Mouse (Mus musculus) myocyte (in vitro differentiated cells): ENCODE results near the gene Crb2. TPM values are rescaled to one million over a fixed set of nuclear protein-coding genes. Genes with fewer than 3 reads are reported as not detected.

Experiments
- H3K27me3 ChIP-seq: one replicate; pipeline ENCODE4 v1.6.1; 2011; ENCODE audit not compliant: control insufficient read depth, insufficient read depth, insufficient read length
- H3K36me3 ChIP-seq: one replicate; pipeline ENCODE4 v1.6.1; 2011; ENCODE audit not compliant: control insufficient read depth, insufficient read depth
- H3K4me2 ChIP-seq: one replicate; pipeline ENCODE4 v1.6.1; 2011; ENCODE audit warnings: low read depth, control low read depth
- H3K4me3 ChIP-seq: one replicate; pipeline ENCODE4 v1.5.1; 2011; ENCODE audit warnings: mild to moderate bottlenecking, control low read depth, moderate library complexity
- H3K79me2 ChIP-seq: one replicate; pipeline ENCODE4 v1.6.1; 2011; ENCODE audit not compliant: control insufficient read depth, insufficient read depth
- H3ac ChIP-seq: one replicate; pipeline ENCODE4 v1.6.1; 2011; ENCODE audit not compliant: control insufficient read depth, insufficient read length
- CEBPB ChIP-seq: IDR thresholded peaks from 2 replicates; pipeline ENCODE4 v1.6.1; 2011; ENCODE audit warnings: mild to moderate bottlenecking, moderate library complexity; ENCODE audit not compliant: poor library complexity, insufficient read depth, severe bottlenecking
- E2F4 ChIP-seq: IDR thresholded peaks from one replicate; pipeline ENCODE4 v1.6.1; 2011; ENCODE audit warnings: mild to moderate bottlenecking, control low read depth, moderate library complexity; ENCODE audit not compliant: insufficient read depth
- MAX ChIP-seq: IDR thresholded peaks from one replicate; pipeline ENCODE4 v1.6.1; 2011; ENCODE audit warnings: low read depth, mild to moderate bottlenecking, control low read depth
- MYOD1 ChIP-seq, 3 experiments: IDR thresholded peaks; one replicate each; pipeline ENCODE4 v1.6.1; 2011; ENCODE audit warnings: control low read depth in 2 of 3, low read depth in 2 of 3, mild to moderate bottlenecking in 2 of 3, moderate library complexity in 1 of 3; ENCODE audit not compliant: insufficient read length in 2 of 3, control insufficient read depth in 1 of 3
- MYOG ChIP-seq, 3 experiments: IDR thresholded peaks; one replicate each; pipeline ENCODE4 v1.6.1; 2011; ENCODE audit warnings: control low read depth in 2 of 3, low read depth in 2 of 3, mild to moderate bottlenecking in 2 of 3; ENCODE audit not compliant: insufficient read length in 2 of 3, control insufficient read depth in 1 of 3, insufficient read depth in 1 of 3
- POLR2A ChIP-seq: IDR thresholded peaks from one replicate; pipeline ENCODE4 v1.6.1; 2011; ENCODE audit warnings: low read depth, mild to moderate bottlenecking, control low read depth, moderate library complexity; ENCODE audit not compliant: insufficient read length
- POLR2AphosphoS2 ChIP-seq: IDR thresholded peaks from one replicate; pipeline ENCODE4 v1.6.1; 2011; ENCODE audit warnings: low read depth, control low read depth; ENCODE audit not compliant: insufficient read length
- REST ChIP-seq: IDR thresholded peaks from one replicate; pipeline ENCODE4 v1.6.1; 2011; ENCODE audit warnings: mild to moderate bottlenecking, control low read depth, moderate library complexity; ENCODE audit not compliant: insufficient read depth, insufficient read length
- SRF ChIP-seq: IDR thresholded peaks from one replicate; pipeline ENCODE4 v1.6.1; 2011; ENCODE audit warnings: low read depth; ENCODE audit not compliant: control insufficient read depth, insufficient read length
- TCF12 ChIP-seq: IDR thresholded peaks from one replicate; pipeline ENCODE4 v1.6.1; 2011; ENCODE audit warnings: mild to moderate bottlenecking, control low read depth; ENCODE audit not compliant: poor library complexity, insufficient read depth, severe bottlenecking
- TCF3 ChIP-seq: IDR thresholded peaks from one replicate; pipeline ENCODE4 v1.6.1; 2011; ENCODE audit warnings: low read depth, control low read depth; ENCODE audit not compliant: insufficient read length
- USF1 ChIP-seq: IDR thresholded peaks from one replicate; pipeline ENCODE4 v1.6.1; 2011; ENCODE audit warnings: low read depth, mild to moderate bottlenecking, control low read depth, moderate library complexity
- polyA plus RNA-seq: library from polyadenylated mRNA; unstranded; fragments of >200 nt; fragmentation: generic; extraction: Trizol; gene quantifications from one replicate; pipeline ENCODE4 v1.2.1, GENCODE M21; 2012; ENCODE audit warnings: missing spikeins

The Crb2 gene
- polyA plus RNA-seq, 1 experiment, result not detected

DNA sequence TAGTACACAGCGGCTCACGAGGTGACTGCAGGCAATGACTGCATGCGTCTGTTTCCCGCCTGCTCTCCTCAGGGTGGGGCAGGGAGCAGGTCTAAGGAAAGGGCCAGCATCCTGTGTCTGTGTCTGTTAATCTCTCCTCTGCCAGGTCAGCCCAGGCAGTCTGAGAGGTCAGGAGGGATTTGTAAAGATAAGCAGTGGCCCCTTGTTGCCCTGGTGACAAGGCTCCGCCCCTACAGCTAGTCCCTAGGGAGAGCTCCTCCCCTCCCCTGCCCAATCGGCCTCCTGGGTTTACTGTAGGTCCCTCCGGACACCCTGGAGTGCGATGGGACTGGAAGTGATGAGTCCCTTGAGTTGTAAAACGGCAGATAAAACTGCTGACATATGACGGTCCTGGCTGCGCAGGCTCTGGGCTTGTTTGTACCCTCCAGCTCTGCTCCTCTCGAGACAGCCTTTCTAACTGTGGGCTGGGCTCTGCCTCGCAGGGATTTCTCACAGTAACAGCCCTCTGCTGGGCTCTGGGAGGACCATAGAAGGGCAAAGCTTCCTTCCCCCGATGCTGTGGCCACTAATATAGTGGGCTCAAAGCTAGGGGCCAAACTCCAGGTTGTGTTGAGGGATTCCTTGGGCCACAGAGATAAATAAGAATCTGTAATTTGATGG lies 4.4 kb downstream of the Crb2 start:
- no peak overlapping the region for H3K4me3 ChIP-seq
- H3K4me2 ChIP-seq, result peak overlapping the region; percentile 54
- H3K79me2 ChIP-seq, result no peaks in the 10 kb centered on the region
- H3K27me3 ChIP-seq, result peaks cover 8% of the 10 kb centered on the region
- TF ChIP-seq MAX (no peak), SRF (no peak), TCF3 (no peak), USF1 (no peak), TCF12 (no peak), MYOG (IDR thresholded peaks at IDR 0.05; ENCODE audit: control insufficient read depth in 1 of 3, insufficient read depth in 1 of 3, insufficient read length in 2 of 3, low read depth in 2 of 3) (no peak), MYOD1 (IDR thresholded peaks at IDR 0.05; ENCODE audit: control insufficient read depth in 1 of 3, insufficient read length in 2 of 3, low read depth in 2 of 3) (no peak), POLR2A (no peak), CEBPB (no peak), REST (no peak), POLR2AphosphoS2 (no peak), E2F4 (no peak)
- no peak overlapping the region for H3ac ChIP-seq
- H3K36me3 ChIP-seq, result no peaks in the 10 kb centered on the region

DNA sequence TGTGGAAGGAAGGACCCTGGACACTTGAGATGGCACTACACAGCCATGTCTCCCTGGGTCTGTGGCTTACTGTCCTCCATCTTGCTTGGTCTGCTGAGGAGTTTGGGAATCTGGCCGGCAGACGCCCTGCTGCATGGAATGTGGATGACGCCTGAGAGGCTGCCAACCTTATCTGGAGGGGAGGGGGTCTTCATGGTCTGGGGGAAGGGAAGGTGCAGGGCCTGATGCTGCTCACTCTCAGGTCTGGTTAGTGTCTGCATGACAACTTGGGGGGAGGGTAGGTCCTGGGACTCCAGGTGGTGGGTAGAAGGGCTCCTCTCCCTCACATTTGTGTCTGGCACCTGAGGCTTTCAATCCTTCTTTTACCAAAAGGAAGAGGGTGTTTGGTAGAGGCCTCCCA lies 5.4 kb downstream of the Crb2 start:
- Histone ChIP-seq H3K4me3 (no peak overlapping the region), H3ac (no peak overlapping the region), H3K4me2 (no peak overlapping the region), H3K79me2 (no peaks in the 10 kb centered on the region), H3K36me3 (no peaks in the 10 kb centered on the region), H3K27me3 (peaks cover 10% of the 10 kb centered on the region)
- TF ChIP-seq MYOD1 (IDR thresholded peaks at IDR 0.05; ENCODE audit: control insufficient read depth in 1 of 3, insufficient read length in 2 of 3, low read depth in 2 of 3), result no peak
- no peak for TF ChIP-seq POLR2AphosphoS2
- TF ChIP-seq REST, result no peak
- TF ChIP-seq E2F4, result no peak
- no peak for TF ChIP-seq POLR2A
- TF ChIP-seq MYOG (IDR thresholded peaks at IDR 0.05; ENCODE audit: control insufficient read depth in 1 of 3, insufficient read depth in 1 of 3, insufficient read length in 2 of 3, low read depth in 2 of 3), result no peak
- TF ChIP-seq MAX, result no peak
- TF ChIP-seq CEBPB, result no peak
- no peak for TF ChIP-seq USF1
- TF ChIP-seq SRF, result no peak
- no peak for TF ChIP-seq TCF12
- TF ChIP-seq TCF3, result no peak

DNA sequence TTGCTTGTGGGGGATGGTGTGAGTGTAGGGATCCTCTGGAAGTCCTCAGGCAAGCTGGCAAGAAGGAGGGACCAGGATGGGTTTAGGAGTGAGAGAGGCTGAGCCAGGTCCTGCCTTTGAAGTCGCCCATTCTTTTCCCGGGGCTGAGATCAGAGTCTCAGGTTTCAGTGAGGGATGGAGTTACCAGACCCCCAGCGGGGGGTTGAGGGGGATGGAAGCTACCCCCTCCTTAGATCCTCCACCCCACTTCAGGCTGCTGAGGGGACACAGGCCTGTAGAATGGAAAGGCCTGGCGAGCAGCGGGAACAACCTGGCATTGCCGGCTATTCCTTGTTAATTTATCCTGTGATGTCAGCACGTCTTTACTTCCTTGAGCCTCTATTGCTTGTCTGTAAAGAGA lies 6.0 kb downstream of the Crb2 start:
- peaks cover 12% of the 10 kb centered on the region for H3K27me3 ChIP-seq
- no peak overlapping the region for H3K4me2 ChIP-seq
- no peak overlapping the region for H3ac ChIP-seq
- TF ChIP-seq POLR2AphosphoS2 (no peak), USF1 (no peak), MAX (no peak), TCF3 (no peak), E2F4 (no peak), CEBPB (no peak), MYOG (IDR thresholded peaks at IDR 0.05; ENCODE audit: control insufficient read depth in 1 of 3, insufficient read depth in 1 of 3, insufficient read length in 2 of 3, low read depth in 2 of 3) (no peak), MYOD1 (IDR thresholded peaks at IDR 0.05; ENCODE audit: control insufficient read depth in 1 of 3, insufficient read length in 2 of 3, low read depth in 2 of 3) (no peak), TCF12 (no peak), REST (no peak), POLR2A (no peak), SRF (no peak)
- H3K4me3 ChIP-seq, result no peak overlapping the region
- no peaks in the 10 kb centered on the region for H3K36me3 ChIP-seq
- H3K79me2 ChIP-seq, result no peaks in the 10 kb centered on the region

DNA sequence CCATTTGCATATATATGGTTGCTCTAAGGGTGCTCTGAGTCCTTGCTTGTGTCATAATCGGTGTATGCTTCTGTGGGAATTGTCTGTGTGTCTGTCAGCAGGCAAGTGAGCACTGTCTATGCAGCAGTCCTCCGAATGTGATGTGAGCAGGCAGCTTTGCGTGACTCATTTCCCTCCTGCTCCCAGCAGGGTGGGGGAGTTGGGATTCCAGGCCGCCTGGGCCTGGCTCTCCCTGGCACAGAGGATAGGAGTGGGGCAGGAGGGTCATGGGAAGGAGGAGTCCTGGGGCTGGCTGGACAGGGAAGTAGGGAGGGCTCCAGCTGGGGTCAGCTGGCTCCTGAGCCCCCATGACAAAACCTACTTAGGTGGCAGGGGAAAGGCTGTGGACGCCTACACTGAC lies 8.4 kb downstream of the Crb2 start:
- H3K4me3 ChIP-seq, result no peak overlapping the region
- peaks cover 5% of the 10 kb centered on the region for H3K27me3 ChIP-seq
- H3K4me2 ChIP-seq, result no peak overlapping the region
- TF ChIP-seq POLR2AphosphoS2 (no peak), TCF3 (no peak), USF1 (no peak), POLR2A (no peak), MYOD1 (IDR thresholded peaks at IDR 0.05; ENCODE audit: control insufficient read depth in 1 of 3, insufficient read length in 2 of 3, low read depth in 2 of 3) (no peak)
- H3K79me2 ChIP-seq, result no peaks in the 10 kb centered on the region
- no peaks in the 10 kb centered on the region for H3K36me3 ChIP-seq
- no peak overlapping the region for H3ac ChIP-seq

DNA sequence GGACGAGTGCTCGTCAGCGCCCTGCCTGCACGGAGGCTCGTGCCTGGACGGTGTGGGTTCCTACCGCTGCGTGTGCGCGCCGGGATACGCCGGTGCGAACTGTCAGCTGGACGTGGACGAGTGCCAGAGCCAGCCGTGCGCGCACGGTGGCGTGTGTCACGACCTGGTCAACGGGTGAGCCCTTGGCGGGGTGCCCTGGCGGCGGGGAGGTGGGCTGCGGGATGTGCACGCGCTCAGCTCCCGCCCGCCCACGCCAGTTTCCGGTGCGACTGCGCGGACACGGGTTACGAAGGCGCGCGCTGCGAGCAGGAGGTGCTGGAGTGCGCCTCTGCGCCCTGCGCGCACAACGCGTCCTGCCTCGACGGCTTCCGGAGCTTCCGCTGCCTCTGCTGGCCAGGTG lies 10.4 kb downstream of the Crb2 start:
- no peaks in the 10 kb centered on the region for H3K79me2 ChIP-seq
- peaks cover 5% of the 10 kb centered on the region for H3K27me3 ChIP-seq
- no peak overlapping the region for H3K4me3 ChIP-seq
- H3K4me2 ChIP-seq, result no peak overlapping the region
- H3K36me3 ChIP-seq, result no peaks in the 10 kb centered on the region
- no peak for TF ChIP-seq MYOD1 (IDR thresholded peaks at IDR 0.05; ENCODE audit: control insufficient read depth in 1 of 3, insufficient read length in 2 of 3, low read depth in 2 of 3)
- TF ChIP-seq REST, result no peak
- TF ChIP-seq MAX, result no peak
- TF ChIP-seq TCF12, result no peak
- TF ChIP-seq SRF, result no peak
- H3ac ChIP-seq, result no peak overlapping the region
